Mouse (Mus musculus) bone marrow, adult 2 months (tissue): ENCODE measurements around the gene Srgap2. TPM values are rescaled to one million over a fixed set of nuclear protein-coding genes. Genes with fewer than 3 reads are reported as not detected.

ENCODE experiments used
- H3K27ac ChIP-seq: fragments of 200-500 bp; 2 replicates; pipeline ENCODE4 v1.5.1; 2012; ENCODE audit warnings: low read depth, mild to moderate bottlenecking, control low read depth, inconsistent platforms, low read length; ENCODE audit not compliant: control insufficient read depth, poor library complexity, insufficient read depth
- H3K4me1 ChIP-seq: fragments of 200-500 bp; 2 replicates; pipeline ENCODE4 v1.6.1; 2011; ENCODE audit warnings: low read length; ENCODE audit not compliant: control insufficient read depth, insufficient read depth
- H3K4me3 ChIP-seq: fragments of 200-500 bp; replicated peaks from 2 replicates; pipeline ENCODE3; 2011; ENCODE audit warnings: mild to moderate bottlenecking, low read depth, low read length, control low read depth; ENCODE audit not compliant: control insufficient read depth
- CTCF ChIP-seq: fragments of 200-500 bp; IDR thresholded peaks from 2 replicates; pipeline ENCODE4 v1.5.1; 2011; ENCODE audit warnings: low read length, control low read depth; ENCODE audit not compliant: control insufficient read depth, insufficient read depth
- POLR2A ChIP-seq: fragments of 200-500 bp; IDR thresholded peaks from 2 replicates; pipeline ENCODE4 v1.6.1; 2011; ENCODE audit warnings: low read depth, mild to moderate bottlenecking, control low read depth, low read length, borderline replicate concordance; ENCODE audit not compliant: control insufficient read depth
- WGBS: fragments of 180-500 bp; shearing (Covaris S2); methylation state at CpG from one replicate; pipeline ENCODE4 v1.1.7; 2018; 5-methylcytosine and 5-hydroxymethylcytosine counted together
- polyA plus RNA-seq: library from polyadenylated mRNA; stranded (reverse); fragments of >200 nt; gene quantifications from 2 replicates; pipeline ENCODE4 v1.2.4, GENCODE M21; 2011; ENCODE audit warnings: low replicate concordance; ENCODE audit not compliant: missing spikeins, insufficient read depth, insufficient read length

Srgap2 gene
- polyA plus RNA-seq, 1 experiment = 27.2 TPM

DNA sequence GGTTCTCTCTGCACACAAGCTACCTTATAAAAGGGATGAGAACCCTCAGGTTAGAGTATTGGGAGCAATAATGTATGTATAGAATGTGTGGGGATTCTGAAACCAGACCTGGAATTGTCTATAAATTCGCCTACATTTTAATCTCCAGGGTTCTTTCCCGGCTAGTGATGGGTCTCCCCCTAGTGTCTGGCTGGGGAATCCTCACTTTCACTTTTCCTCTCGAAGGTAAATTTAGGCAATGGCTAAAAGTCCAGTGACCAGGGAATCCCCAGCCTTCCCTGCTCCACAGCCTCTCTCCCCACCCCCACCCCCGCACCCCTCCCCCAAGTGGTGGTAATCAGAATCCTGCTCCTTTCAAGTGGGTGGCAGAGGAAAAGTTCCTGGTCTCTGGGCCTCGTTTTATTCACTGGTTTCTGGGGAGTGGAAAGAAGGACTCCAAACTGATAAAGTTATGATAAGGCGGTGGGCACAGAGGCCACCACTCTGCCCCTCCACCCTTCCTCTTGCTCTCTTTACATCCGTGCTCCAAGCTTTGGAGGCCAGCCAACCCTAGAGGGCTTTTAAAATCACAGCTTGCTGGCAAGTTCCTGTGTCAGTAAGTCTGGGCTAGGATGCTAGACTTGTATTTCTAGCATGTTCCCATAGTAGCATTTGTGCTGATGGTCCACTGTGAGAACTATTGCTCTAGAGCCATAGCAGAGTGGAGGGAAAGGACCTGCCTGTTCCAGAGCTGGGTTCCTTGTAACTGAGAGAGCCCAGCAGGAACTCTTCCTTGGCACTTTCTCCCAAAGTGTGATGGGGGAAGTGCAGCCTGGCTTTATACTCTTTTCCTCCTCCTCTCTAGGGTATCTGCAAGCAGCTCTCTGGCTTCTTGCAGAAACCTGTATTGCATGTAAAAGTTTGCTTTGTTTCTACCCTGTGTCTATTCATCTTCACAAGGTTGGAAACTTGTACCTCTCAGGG, 280.4 kb downstream of the Srgap2 start:
- 7% methylated on average over 7 of the region's 7 CpGs for WGBS
- no peak overlapping the region for H3K27ac ChIP-seq
- TF ChIP-seq CTCF = 0 out of 2 replicates have a peak, but pooled peaks have one; percentile 21
- no peak for TF ChIP-seq POLR2A
- H3K4me1 ChIP-seq = no peaks in the 10 kb centered on the region; the same call in 1 of the 2 replicates
- no peak overlapping the region for H3K4me3 ChIP-seq

DNA sequence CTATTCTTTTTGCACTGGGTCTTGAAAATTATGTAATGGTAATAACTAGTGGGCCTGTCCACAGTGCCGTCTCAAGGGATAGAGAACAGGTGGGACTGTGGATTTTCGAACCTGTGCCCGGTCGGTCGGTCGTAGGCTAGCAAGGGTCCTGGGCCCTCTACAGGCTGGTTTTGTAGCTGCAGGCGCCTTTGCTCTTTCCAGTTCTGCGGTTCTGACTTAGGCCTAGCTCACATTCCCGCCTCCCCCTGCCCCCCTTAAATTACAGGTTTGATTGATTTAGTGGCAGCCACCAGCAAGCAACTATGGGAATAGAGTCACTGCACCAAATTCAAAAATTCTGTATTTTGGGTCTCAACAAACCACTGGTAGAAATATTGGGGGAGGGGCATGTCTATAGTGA, 281.2 kb downstream of the Srgap2 start:
- Histone ChIP-seq H3K4me3 (no peak overlapping the region), H3K27ac (no peak overlapping the region), H3K4me1 (no peaks in the 10 kb centered on the region; the same call in 1 of the 2 replicates)
- whole genome bisulfite sequencing = 3% methylated on average over 9 of the region's 9 CpGs
- no peak for TF ChIP-seq POLR2A
- peak; percentile 44 for TF ChIP-seq CTCF

DNA sequence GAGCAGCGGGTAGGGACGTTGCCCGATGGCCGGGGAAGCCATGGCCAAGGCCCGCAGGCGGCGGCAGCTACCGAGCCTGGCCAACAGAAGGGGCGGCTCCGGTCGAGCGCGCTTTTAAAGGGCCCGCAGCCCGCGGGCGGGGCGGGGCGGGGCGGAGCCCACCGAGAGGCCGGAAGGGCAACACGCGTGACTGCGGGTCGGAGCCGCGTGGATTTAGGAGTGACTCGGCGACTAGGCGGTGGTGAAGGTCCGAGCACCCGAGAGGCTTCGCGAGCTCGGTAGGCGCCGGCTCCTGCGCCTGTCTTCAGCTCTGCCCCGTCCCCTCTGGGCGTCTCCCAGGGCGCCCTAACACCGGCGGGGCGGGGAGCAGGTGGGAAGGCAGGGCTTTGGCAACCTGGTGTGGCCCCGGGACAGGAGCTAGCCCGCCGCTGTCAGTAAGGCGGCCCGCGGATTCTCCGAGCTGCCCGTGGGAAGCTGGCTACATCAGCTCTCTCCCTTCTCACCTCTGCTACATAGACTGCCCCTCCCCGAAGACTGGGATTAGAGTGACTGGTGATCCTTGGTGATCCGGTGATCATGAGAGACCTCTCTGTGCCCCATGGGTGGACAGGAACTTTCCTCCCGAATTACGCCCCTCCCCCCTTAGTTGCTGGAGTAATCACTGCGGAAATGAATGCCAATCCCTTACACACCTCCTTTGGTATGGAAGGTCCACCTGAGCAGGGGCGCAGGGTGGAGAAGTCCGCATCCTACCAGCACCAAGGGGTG, 281.9 kb downstream of the Srgap2 start, which contains the start of gene Rassf5:
Gene Rassf5, minus strand, starts transcription at position 170 of the 768 bp plus-strand sequence.
- Histone ChIP-seq H3K4me1 (no peaks in the 10 kb centered on the region; the same call in 1 of the 2 replicates), H3K27ac (no peak within 1 kb of the TSS; the same call in 1 of the 2 replicates), H3K4me3 (peak within 1 kb of the TSS; percentile 54)
- WGBS = 1% methylated on average over 60 of the region's 60 CpGs
- TF ChIP-seq POLR2A (no peak), CTCF (no peak)

DNA sequence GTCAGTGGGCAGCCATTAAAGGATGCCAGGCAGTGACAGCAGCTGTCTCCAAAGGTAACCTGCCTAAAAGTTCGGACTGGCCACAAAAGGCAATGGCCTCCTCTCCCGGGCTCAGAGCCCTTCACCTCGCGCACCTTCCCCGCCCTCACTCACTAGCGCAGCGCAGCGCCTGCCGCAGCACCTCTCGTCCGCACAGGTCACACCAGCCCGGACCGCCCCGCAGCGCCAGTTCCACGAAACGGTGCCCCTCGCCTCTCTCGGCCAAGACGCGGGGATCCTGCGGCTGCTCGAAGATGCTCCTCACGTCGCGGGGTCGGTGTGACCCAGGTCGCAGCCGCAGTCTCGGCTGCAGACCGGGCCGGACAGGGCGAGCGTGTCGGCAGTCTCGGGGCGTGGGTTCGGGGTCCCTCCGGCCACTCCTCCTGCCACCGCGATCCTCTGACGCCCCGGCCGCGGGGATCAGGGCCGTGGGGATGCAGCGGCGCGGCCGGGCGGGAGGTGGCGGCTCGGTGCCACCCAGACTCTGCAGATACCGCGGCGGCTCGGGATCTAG, 282.5 kb downstream of the Srgap2 start:
- Histone ChIP-seq H3K27ac (no peak overlapping the region; the same call in 1 of the 2 replicates), H3K4me1 (no peaks in the 10 kb centered on the region; the same call in 1 of the 2 replicates), H3K4me3 (peak overlapping the region; percentile 54)
- WGBS = 4% methylated on average over 57 of the region's 57 CpGs
- no peak for TF ChIP-seq CTCF
- no peak; the same call in 1 of the 2 replicates for TF ChIP-seq POLR2A

DNA sequence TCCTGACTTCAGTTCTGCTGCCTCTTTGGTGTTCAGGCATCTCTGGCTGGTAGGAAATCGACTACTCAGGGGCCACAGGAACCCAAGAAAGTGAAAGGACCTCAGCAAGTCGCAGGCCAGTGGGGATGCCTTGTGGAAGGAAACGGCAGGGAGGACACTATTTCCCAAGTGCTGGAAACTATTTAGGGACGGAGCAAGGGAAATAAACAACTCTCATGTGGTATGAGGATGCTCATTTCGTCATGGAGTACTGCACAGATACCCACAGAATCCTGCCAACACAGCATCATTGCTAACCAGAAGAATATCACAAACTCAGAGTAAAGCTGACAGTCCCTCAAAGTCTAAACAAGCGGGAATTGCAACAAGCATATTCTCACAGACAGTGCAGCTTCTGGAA, 284.2 kb downstream of the Srgap2 start:
- Histone ChIP-seq H3K4me1 (peaks cover 4% of the 10 kb centered on the region; the same call in 1 of the 2 replicates), H3K27ac (no peak overlapping the region), H3K4me3 (no peak overlapping the region)
- 36% methylated on average over 6 of the region's 6 CpGs for WGBS
- no peak for TF ChIP-seq CTCF
- TF ChIP-seq POLR2A = no peak

DNA sequence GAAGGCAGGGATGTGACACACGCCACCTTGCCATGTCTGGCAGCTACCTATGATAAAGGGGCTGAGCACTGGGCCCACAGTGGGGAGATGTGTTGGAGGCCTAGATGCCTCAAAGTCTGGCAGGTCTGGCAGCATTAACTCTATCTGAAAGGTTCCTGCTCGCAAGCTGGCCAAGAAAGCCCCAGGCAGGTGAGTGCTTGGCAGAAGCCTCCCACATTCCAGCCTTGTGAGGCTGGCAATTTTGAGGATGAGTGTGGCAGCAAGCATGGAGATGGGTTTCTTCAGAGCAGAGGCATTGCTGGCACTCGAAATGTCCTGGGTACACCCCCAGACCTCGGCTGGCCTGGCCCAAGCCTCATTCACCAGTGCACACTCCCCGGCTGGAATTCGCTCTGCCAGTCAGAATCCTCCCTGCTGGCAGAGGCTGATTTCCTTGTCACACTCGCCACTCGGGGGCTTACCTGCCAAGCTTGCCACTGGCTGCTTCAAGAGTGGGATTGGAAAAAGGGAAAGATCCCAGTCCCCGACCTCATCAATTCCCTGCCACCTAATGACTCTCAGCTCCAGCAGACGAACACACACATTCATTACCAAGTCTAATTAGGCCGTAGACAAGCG, 287.5 kb downstream of the Srgap2 start:
- Histone ChIP-seq H3K4me1 (peaks cover 4% of the 10 kb centered on the region; the same call in 1 of the 2 replicates), H3K4me3 (no peak overlapping the region), H3K27ac (no peak overlapping the region)
- 82% methylated on average over 12 of the region's 12 CpGs for WGBS
- TF ChIP-seq CTCF (no peak), POLR2A (no peak)

DNA sequence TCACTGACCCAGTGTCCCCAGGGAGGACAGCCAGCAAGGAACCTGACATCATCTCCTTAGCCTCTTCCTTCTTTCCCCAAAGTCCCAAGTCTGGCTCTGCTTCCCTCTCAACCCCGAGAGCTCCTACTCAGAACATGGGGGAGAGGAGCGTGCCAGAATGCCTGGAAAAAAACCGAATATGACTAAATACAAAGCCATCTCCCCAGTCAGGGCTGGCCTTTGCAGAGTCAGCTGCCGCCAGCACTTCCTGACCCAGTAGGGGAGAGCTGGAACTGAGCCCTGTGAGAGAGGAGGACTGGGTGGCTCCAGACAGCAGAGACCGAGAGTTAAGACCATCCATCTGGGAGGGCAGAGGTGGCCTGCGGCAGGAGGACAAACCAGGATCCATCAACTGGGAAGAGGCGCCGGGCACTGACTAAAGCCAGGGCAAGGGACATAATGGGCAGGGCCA, 288.2 kb downstream of the Srgap2 start:
- no peak for TF ChIP-seq POLR2A
- TF ChIP-seq CTCF = no peak
- no peak overlapping the region for H3K27ac ChIP-seq

More for the DNA sequence above, 288.2 kb downstream of the Srgap2 start:
- H3K4me1 ChIP-seq = peaks cover 4% of the 10 kb centered on the region; the same call in 1 of the 2 replicates
- H3K4me3 ChIP-seq = no peak overlapping the region
- WGBS = 62% methylated on average over 8 of the region's 8 CpGs
